ENCODE assay signal across 8 mouse cellular contexts in genomic region chr7:145031275-145031674, GRCm38 (mm10).
DNase-seq lines count a peak whose midpoint lies in the region; ATAC-seq and TF ChIP-seq lines count a peak whose summit lies in the region.

No protein-coding gene starts in this region.

- no peak for TF ChIP-seq CTCF in lung, postnatal 0 days (IDR thresholded peaks at IDR 0.05)

- no peak for TF ChIP-seq EP300 in lung, postnatal 0 days (IDR thresholded peaks at IDR 0.05)

- H3K9me3 ChIP-seq in lung, postnatal 0 days (ENCODE audit: low read length) = no peaks in the 10 kb centered on the region
- no peaks in the 10 kb centered on the region for H3K9me3 ChIP-seq in heart, embryonic 15.5 days (replicated peaks)
- no peaks in the 10 kb centered on the region for H3K9me3 ChIP-seq in liver, embryonic 12.5 days (replicated peaks)
- H3K9me3 ChIP-seq in stomach, embryonic 15.5 days = no peaks in the 10 kb centered on the region

- no peak overlapping the region for H3K4me3 ChIP-seq in lung, postnatal 0 days (ENCODE audit: low read depth, low read length)
- peak overlapping the region; percentile 40 for H3K4me3 ChIP-seq in heart, embryonic 15.5 days
- no peak overlapping the region for H3K4me3 ChIP-seq in liver, embryonic 12.5 days
- peak overlapping the region; percentile 38 for H3K4me3 ChIP-seq in stomach, embryonic 15.5 days (replicated peaks)

- H3K9ac ChIP-seq in lung, postnatal 0 days (replicated peaks; ENCODE audit: low read depth) = no peak overlapping the region
- H3K9ac ChIP-seq in heart, embryonic 15.5 days = no peak overlapping the region
- H3K9ac ChIP-seq in liver, embryonic 12.5 days = no peak overlapping the region
- H3K9ac ChIP-seq in stomach, embryonic 15.5 days = no peak overlapping the region

- no peaks in the 10 kb centered on the region for H3K27me3 ChIP-seq in lung, postnatal 0 days (replicated peaks; ENCODE audit: insufficient read depth, low read length)
- H3K27me3 ChIP-seq in heart, embryonic 15.5 days = 0 out of 2 replicates have a peak, but pooled peaks cover 6% of the 10 kb centered on the region
- H3K27me3 ChIP-seq in liver, embryonic 12.5 days (replicated peaks) = peaks cover 27% of the 10 kb centered on the region
- H3K27me3 ChIP-seq in stomach, embryonic 15.5 days (replicated peaks) = 0 out of 2 replicates have a peak, but pooled peaks cover 5% of the 10 kb centered on the region

- DNase-seq in lung, postnatal 0 days (ENCODE audit: low spot score) = no peak
- DNase-seq in lung, postnatal 10 days = no peak
- DNase-seq in layer of hippocampus, adult 8-10 months (ENCODE audit: low spot score in 2 of 2) = no peak
- no peak for DNase-seq in thymus, postnatal 36 days
- DNase-seq in cerebellum, adult 11-12 months = no peak

- H3K4me1 ChIP-seq in lung, postnatal 0 days (ENCODE audit: insufficient read depth, low read depth, low read length) = peaks cover 13% of the 10 kb centered on the region
- H3K4me1 ChIP-seq in heart, embryonic 15.5 days (replicated peaks) = peaks cover 19% of the 10 kb centered on the region
- peaks cover 11% of the 10 kb centered on the region for H3K4me1 ChIP-seq in liver, embryonic 12.5 days
- peaks cover 9% of the 10 kb centered on the region for H3K4me1 ChIP-seq in stomach, embryonic 15.5 days

- H3K36me3 ChIP-seq in lung, postnatal 0 days (ENCODE audit: insufficient read depth, low read length) = no peaks in the 10 kb centered on the region
- H3K36me3 ChIP-seq in heart, embryonic 15.5 days = no peaks in the 10 kb centered on the region
- no peaks in the 10 kb centered on the region for H3K36me3 ChIP-seq in liver, embryonic 12.5 days
- H3K36me3 ChIP-seq in stomach, embryonic 15.5 days = no peaks in the 10 kb centered on the region

- 0 out of 2 replicates have a peak, but pooled peaks have one; percentile 1 for ATAC-seq in lung, postnatal 0 days
- no peak for ATAC-seq in heart, embryonic 15.5 days (replicated peaks; ENCODE audit: insufficient number of reproducible peaks, insufficient read depth, low FRiP score, low read depth)
- no peak for ATAC-seq in liver, embryonic 12.5 days
- 0 out of 2 replicates have a peak, but pooled peaks have one; percentile 9 for ATAC-seq in stomach, embryonic 15.5 days (ENCODE audit: insufficient read depth, low FRiP score, low read depth)

- 17% methylated on average over 6 of the region's 7 CpGs for WGBS in lung, postnatal 0 days
- WGBS in heart, embryonic 15.5 days = 18% methylated on average over 7 of the region's 7 CpGs
- WGBS in liver, embryonic 12.5 days (ENCODE audit: insufficient replicate concordance) = 27% methylated on average over 7 of the region's 7 CpGs
- 14% methylated on average over 7 of the region's 7 CpGs for WGBS in stomach, embryonic 15.5 days

- no peak overlapping the region for H3K27ac ChIP-seq in lung, postnatal 0 days (ENCODE audit: low read length)
- no peak overlapping the region for H3K27ac ChIP-seq in heart, embryonic 15.5 days
- H3K27ac ChIP-seq in liver, embryonic 12.5 days = no peak overlapping the region
- H3K27ac ChIP-seq in stomach, embryonic 15.5 days = no peak overlapping the region

- H3K4me2 ChIP-seq in lung, postnatal 0 days (replicated peaks; ENCODE audit: low read depth, low read length) = no peak overlapping the region; the same call in 1 of the 2 replicates
- H3K4me2 ChIP-seq in heart, embryonic 15.5 days = peak overlapping the region; percentile 77
- H3K4me2 ChIP-seq in liver, embryonic 12.5 days = peak overlapping the region; percentile 49
- peak overlapping the region; percentile 90 for H3K4me2 ChIP-seq in stomach, embryonic 15.5 days

Comparison
In these comparisons a context has a peak if more than half of its experiments do, and no peak if none do; other contexts are left out.
1. ATAC-seq: peak in lung, postnatal 0 days (single experiment) and stomach, embryonic 15.5 days (single experiment); none in heart, embryonic 15.5 days (single experiment) and liver, embryonic 12.5 days (single experiment).
2. H3K4me3 ChIP-seq: peak in heart, embryonic 15.5 days (single experiment) and stomach, embryonic 15.5 days (single experiment); none in lung, postnatal 0 days (single experiment) and liver, embryonic 12.5 days (single experiment).